Mouse (Mus musculus) yolk sac, embryonic 10.5 days (tissue): ENCODE measurements around the gene Inpp5d.

Experiments used
- DNase-seq: peaks from one replicate; pipeline ENCODE4 v3.0.0-alpha.2; 2017; ENCODE audit warnings: low spot score

Gene Inpp5d

DNA sequence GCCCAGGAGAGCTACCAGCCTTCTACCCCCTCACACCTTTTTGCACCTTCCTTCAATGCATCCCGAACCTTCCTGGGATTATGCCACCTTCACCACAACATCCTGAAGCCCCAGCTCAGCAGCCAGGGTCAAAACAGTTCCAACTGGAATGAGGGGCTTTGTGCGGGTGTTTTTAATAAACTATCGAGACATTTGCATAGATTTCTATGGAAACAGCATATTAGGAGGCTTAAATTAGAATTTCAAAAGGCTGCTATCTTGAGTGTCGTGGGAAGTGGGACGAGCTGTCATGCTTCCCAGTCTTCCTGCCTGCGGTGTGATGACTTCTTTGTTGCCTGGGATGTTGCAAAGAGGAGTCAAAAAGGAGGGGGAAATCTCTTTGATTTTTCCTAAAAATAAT is 88.9 kb downstream of the Inpp5d start:
- DNase-seq: no peak

DNA sequence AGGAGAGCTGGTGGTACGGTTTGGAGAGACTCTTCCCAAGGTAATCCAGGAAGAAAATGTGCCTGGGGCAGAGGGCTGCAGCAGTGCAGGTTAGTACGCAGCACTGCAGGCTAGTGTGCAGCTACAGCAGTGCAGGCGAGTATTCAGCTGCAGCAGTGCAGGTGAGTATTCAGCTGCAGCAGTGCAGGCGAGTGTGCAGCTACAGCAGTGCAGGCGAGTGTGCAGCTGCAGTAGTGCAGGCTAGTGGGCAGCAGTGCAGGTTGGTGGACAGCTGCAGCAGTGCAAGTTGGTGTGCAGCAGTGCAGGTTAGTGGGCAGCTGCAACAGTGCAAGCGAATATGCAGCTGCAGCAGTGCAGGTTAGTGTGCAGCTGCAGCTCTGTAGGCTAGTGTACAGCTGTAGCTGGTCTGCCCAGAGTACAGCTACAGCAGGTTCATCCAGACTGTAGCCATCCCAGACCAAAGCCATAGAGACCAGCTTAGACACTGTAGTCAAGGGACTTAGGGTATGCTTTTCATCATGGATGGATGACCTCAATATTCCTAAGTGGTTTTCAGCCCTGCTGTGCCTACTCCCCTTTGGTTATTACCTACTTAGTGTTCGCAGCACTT is 89.7 kb downstream of the Inpp5d start:
- no peak for DNase-seq

DNA sequence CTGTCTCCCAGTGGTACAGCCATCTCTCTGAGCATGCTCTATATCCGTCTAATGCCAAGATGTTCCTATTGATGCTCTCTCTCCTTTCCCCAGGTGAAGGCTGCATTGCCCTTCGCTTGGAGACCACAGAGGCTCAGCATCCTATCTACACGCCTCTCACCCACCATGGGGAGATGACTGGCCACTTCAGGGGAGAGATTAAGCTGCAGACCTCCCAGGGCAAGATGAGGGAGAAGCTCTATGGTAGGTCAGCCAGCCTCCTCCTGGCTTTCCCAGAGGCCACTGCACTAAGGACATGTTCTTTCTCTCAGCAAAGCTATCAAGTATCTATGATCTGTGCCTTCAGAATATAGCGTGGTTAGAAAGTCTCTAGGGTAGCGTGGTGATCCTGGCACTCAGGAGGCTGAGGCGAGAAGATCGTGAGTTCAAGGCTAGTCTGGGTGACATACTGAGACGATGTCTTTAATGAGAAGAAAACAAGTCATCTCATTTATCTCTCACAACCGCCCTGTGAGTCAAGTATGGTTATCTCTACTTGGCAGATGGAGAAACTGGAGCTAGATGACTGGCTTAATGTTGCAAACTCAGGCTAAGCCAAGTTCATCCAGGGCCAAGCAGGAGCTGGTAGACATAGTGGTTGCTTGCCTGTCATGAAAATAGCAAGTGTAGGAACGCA is 92.0 kb downstream of the Inpp5d start:
- no peak for DNase-seq

DNA sequence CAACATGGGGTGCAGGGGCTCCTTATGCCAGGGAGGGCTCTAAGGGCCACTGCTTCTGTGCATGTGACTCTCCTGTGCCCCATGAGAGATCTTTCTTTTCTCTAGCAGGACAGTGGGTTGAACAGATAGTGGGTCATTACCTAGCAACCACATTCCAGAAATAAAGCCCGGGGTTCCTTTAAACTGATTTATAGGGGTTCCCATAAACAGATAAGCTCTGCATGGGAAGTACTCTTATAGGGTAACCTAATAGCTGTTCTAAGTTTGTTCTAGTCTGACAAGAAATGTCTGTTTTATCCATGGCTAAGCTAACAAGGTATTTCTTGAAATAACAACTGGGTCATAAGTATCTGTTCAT is 92.5 kb downstream of the Inpp5d start:
- DNase-seq: no peak

DNA sequence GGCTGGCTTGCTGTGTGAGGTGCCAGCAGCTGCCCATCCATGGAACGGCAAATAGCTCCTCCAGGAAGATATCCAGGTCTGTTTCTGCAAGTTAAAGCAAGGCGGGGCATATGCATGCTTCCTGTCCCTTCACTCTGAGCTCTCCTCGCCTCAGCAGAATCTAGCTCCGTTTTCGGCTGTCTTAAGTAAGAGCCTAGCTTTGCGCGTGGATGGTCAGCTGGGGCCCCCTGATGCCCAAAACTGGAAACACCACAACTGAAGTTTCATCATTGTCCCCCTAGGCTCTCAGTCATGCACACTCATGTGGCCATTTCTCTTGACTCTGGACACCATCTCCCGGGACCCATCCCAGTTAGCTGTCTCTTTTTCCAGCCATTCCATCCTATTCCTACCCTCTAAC is 101.3 kb downstream of the Inpp5d start:
- DNase-seq: no peak

DNA sequence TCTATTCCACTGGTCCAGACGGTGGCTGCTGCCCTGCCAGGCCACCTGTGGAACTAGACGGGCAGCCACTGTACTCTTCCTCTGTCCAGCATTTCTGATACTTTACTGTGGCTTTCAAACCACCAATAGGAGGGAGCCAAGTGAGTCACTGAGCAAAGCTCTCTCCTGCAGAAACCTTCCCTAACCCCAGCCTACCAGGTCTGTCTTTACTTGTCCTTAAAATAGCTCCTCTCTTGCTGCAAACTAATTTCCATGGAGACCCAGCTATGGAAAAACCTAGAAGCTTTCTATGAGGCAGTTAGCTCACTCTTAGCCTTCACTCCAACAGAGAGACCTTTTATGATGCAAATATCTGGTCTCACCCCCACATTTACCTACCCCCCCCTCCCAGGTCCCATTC is 102.0 kb downstream of the Inpp5d start:
- no peak for DNase-seq

DNA sequence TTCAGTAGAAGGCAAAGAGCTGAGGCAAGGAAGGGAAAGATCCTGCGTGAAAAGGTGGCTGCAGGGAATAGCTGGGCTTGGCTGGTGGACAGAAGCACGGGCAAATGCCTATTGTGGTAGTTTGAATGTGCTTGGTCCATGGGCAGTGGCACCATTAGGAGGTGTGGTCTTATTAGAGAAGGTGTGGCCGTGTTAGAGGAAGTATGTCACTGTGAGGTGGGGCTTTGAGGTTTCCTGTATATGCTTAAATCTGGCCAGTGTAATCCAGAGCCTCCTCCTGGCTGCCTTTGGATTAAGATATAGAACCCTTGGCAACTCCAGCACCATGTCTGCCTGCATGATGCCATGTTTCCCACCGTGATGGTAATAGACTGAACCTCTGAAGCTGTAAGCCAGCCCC is 103.2 kb downstream of the Inpp5d start:
- no peak for DNase-seq

DNA sequence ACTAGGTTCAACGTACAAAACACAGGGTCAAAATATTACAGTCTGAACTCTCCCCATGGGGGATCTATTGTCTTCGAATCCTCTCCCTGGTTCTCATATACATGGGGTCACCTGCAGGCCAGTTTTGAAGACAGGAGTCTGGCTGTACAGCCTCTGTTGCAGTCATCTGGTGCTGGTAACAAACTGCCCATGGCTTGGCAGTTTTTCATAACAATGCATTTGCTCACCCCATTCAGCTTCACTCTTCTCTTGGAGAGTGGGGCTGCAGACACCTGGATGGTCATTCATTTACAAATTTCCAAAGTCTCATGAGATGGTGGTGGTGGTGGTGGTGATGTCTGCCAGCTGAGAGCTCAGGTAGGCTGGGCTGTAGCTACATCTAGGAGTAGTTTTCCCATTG is 109.0 kb downstream of the Inpp5d start:
- DNase-seq: no peak

DNA sequence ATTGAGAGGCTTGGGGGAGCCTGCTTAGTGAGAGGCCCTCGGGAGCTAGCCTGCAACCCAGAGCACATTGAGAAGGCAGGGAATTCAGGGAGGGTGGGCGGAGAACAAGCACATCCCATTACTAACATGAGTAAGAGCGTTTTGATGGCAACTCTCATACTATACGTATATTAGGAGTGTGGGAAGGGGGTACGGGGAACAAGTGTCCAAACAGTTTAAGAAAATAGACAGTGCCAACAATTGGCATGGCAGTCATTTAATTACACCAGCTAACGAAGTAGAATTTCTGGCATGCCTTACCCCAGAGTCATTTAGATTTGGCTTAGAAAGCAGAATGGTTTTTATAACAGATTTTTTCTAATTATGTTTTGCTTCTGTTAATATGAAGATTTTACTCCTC is 109.7 kb downstream of the Inpp5d start:
- no peak for DNase-seq

DNA sequence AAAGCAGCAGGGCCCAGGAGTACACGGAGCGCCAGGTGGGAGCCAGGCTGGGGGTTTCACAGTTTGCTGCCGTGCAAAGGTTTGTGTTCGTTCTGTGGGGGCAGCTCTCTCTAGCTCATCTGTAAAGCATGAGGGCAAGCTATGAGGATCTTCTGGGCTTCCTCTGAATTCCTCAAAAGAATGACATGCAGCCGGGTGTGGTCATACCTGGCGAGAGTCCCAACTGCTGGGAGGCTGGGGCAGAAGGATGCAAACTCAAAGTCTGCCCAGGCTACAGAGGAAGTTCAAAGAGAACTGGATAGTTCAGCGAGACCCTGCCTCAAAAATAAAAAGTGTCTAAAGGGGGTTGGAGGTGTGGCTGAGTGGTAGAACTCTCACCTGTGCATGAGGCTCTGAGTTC is 110.2 kb downstream of the Inpp5d start:
- no peak for DNase-seq

DNA sequence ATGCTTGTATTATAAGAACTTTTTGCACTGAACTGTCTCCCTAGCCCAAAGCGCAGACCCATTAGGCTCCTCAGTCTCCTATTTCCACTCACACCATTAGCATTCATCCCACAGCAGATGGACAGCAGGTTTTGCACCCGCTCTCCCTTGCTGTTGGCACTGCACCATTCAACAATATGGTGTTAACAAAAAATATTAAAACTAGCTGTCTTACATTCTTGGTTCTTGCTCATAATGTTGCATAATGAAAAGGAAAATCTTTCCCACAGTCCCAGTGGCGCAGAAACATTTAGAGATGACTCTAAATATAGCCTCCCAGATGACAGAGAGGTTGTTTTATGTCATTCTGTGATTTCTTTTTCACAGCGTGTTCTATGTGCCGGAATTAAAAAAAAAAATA is 113.1 kb downstream of the Inpp5d start:
- DNase-seq: no peak

DNA sequence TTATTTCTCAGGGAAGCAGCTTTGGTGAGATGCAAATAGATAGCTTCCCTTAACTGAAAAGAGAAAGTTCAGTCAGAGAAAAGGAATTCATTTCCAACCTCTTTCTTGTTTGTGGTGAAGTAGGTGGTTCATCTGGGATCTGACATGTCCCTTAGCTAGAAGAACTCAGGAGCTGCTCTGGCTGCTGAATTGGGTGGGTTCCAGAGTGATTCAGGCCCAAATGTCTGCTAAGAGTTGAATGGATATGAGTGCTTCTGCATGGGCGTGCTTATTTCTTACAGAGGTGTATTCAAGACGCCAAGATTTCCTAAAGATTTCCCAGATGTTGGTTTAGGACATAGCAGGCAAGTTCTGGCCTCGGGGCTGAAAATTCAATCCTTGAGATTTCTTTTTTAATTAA is 114.0 kb downstream of the Inpp5d start:
- no peak for DNase-seq

DNA sequence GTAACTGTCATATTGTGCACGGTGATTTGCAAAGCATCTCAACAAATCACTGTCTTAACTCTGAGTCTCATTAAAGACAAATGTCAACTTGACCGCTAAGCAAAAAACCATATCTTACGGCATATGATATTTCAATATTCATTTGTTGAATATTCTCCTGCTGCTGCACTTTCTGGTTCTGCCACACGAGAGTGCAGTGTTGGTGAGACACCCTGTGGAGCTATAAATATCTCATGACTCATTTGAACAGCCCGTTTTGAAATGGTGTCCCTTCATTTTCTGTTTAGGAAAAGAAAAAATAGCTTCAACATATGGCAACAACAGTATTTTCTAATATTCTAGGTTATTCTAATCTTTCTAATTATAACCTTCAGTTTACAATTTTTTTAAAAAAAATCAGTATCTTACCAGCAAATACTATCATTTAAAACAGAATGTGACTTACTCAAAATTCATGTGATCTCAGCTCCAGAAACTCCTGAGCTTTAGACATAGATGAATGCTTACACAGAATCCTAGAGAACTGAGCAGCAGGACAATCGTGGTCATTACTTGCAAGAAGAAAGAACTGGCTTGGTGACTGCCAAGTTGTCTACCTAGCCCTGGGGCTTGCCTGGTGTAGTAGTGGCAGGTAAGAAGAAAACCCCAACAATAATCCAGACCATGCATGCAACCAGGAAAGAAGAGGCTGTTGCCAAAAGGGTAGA is 120.6 kb downstream of the Inpp5d start:
- DNase-seq: no peak

DNA sequence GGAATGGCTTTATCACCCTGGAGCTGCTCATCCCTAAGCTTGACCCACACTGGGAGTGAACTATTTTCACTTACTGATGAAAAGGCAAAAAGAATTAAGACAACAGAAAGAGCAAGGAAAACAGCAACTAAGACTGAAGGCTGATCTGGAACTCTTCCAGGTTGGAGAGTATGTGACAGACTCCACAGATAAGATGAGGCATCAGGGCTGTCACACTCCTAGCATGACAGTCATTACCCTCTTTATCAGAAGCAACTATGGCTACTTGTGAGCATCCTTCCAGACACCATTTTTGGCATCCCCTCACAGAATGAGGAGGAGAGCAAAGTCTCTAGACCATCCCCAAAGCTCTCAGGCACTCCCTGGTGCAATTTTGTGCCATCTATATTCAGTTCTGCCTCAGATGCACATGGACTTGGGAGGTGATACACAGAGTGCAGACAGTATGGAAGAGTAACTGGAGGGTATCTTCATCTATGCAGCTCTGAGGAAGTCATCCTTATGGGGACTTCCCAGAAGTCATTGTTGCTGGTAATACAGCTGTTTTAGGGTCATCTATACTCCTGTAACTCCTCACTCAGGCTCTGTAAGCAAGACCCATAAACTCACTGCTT is 129.4 kb downstream of the Inpp5d start:
- no peak for DNase-seq

DNA sequence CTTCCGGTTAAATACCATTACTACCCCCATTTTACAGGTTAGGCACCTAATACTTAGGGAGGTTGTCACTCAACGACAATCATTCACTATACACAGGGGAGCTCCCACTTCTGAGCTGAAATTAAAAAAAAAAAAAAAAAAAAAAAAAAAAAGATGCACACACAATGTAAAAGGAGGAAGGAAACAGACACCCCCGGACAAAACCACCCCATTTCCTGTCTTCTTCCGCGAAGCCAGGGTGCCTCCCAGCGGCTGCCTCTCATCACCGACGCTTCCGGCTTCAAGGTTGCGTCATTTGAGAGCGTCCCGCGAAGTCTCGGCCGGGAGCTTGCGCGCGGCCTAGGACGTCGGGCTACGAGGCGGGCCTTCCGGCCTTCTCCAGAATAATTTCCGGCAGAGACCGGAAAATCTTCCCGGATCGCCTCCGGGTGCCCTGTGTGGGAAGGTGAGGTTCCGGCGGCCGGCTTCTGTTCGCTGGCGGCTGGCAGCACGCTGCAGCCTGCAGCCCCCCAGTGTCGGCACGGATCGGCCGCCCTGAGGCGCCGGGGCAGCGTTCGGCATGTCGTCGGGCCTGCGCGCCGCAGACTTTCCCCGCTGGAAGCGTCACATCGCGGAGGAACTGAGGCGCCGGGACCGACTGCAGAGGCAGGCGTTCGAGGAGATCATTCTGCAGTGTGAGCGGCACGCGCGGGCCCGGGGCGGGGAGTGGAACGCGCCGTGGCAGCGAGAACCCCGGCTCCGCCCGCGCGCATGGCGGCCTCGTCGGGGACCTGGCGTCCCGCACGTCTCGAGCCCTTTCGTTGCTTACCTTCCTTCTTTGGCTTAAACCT is 135.7 kb downstream of the Inpp5d start, which contains the start of gene Atg16l1:
Gene Atg16l1, plus strand, starts transcription at position 230 of the 830 bp plus-strand sequence.
- DNase-seq: peak; percentile 92

DNA sequence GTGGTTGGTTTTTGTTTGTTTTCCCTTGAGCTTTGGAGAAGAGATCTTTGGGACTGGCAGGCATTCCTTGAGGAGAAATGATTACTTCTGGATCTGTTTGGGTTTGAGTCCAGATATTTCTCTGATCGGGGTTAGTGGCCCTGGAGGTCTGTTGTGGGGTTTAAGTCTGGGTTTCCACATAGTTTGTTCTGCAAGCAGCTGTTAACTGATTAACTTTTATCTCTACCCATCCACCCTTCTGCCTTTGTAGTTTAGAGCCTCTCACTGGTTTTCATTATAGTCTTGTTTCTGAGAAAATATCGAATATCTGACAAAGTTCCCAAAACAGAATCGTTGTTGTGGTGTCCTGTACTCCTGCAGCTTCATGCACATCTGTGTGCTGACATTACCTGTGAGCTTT is 143.7 kb downstream of the Inpp5d start:
- peak; percentile 21 for DNase-seq

DNA sequence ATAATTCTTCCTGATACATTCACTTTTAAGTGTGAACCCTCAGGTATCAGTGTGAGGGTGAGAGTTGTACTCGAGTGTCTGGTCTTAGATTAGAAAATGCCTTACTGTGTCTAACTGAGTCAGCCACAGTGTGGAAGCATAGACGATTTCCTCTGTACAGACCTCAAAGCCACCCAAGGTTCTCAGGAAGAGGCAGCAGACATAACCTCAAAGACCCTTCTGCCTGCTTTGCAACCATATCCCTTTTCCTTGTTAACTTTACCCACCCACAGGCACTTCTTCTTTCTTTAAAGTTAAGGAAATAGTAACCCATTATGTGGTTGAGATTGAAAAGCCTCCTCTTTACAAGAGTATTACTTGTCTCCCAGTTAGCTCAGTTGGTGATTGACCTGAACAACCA is 145.6 kb downstream of the Inpp5d start:
- DNase-seq: no peak

DNA sequence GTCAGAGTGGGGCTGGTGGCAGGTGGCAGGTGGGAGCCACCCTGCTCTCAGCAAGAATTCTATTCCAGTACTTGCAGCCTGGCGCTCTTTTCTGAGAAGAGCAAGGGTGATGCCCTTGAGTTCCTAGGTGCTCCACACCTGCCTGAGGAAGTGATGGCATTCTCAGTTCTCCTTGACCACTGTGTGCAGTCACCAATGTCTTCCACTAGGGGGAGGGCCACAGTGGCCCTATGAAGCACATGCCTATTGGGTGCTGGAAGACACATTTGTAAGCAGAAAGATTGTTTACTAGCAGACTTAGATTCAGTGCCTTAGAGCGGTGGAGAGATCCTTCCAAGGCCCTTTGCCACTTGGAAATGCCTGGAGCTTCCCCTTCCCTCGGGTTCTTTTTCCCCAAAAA is 146.1 kb downstream of the Inpp5d start:
- DNase-seq: no peak

DNA sequence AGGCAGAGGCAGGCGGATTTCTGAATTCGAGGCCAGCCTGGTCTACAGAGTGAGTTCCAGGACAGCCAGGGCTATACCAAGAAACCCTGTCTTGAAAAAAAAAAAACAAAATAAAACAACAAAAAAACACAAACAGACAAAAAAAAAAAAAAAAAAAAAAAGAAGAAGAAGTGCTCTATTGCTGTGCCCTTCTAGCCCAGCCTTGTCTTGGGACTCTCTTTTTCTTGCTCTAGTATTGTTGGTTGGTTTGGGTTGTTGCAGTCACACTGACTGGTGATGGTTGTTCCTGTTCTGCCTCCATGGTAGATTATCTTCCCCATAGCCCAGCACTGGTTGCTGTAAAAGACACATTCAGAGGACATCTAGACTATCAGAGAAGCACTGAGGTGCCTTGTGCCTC is 149.2 kb downstream of the Inpp5d start:
- no peak for DNase-seq
